Mouse (Mus musculus) CD8-positive naive resting alpha-beta T cell, adult 2 months (primary cell): ENCODE measurements around the gene Myof.

Experiments used
- DNase-seq, 2 experiments: peaks; one replicate each; pipeline ENCODE4 v3.0.0; 2022; ENCODE audit warnings: low read depth in 2 of 2, low spot score in 2 of 2

Myof gene

DNA sequence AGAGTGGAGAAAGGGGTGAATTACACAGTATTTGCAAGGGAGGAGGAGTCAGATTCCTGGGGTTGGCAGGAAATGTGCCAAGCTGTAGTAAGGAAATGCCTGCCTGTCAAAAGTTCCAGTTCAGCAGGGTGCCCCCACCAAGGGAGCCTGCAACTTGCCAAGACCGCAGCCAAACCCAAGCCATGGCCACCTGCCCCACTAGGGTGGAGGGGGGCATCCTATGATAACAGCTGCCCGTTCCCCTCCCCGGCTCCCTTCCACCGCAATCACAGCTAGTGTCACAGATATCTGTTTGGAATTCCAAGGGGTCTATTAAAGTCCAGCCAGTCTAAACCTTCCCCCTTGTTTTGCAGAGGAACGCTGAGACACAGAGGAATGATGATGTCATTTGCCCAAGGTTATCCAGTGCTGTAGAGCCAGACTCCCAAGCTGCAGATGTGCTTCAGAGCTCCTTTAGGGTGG lies 1.1 kb downstream of the Myof start:
- no peak for DNase-seq

- DNase-seq, result no peak
Observed at GRCm38 (mm10) chr19:38038267-38038666, 5.1 kb downstream of the Myof start.

GRCm38 (mm10) chr19:38035766-38036165 lies 7.6 kb downstream of the Myof start:
- DNase-seq, result no peak

DNA sequence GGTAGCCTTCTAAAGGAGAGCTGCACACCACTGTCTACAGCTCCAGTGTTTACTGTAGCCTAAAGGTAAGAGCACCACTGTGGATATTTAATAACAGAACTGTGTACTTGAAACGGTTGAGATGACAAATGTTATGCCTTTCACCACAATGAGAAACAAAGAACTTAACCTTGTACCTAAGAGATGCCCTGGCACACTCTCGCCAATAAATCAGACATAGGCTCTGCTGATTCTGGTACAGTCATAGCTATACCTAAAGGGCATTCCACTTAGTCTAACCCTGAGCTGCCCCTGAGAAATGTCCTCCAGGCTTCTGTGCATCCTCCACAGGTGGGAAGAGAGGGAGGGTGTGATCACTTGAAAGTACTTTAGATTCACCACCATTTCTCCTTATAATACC lies 8.7 kb downstream of the Myof start:
- DNase-seq, result no peak

GRCm38 (mm10) chr19:38033735-38034057 lies 9.7 kb downstream of the Myof start:
- DNase-seq, result no peak

GRCm38 (mm10) chr19:38032993-38033734 lies 10.2 kb downstream of the Myof start:
- DNase-seq, result no peak

DNA sequence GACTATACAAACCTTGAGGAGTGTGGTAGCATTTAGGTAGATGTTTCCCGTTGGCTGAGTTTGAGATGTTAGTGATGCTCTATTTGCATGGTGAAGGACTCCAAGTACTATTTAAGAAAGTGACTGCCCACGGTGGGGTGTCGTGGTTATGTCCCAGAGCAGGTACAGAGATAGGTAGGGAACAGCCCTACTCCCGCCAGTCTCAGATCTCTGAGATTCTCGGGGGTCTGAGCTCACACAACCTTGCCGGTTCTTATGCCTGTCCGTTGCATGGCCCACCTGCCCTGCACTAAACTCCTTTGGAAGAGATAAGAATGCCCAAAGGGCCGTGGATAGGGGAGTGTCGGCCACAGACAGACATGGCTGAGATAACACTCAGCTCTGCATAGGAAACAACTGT lies 12.2 kb downstream of the Myof start:
- DNase-seq, result no peak

- DNase-seq, result no peak
Observed at GRCm38 (mm10) chr19:38030673-38031137, 12.7 kb downstream of the Myof start.

GRCm38 (mm10) chr19:38029871-38030270 lies 13.5 kb downstream of the Myof start:
- no peak for DNase-seq

- no peak for DNase-seq
Observed at GRCm38 (mm10) chr19:38029292-38029691, 14.1 kb downstream of the Myof start.

GRCm38 (mm10) chr19:38027881-38028521 lies 15.4 kb downstream of the Myof start:
- no peak for DNase-seq

GRCm38 (mm10) chr19:38027389-38027788 lies 16.0 kb downstream of the Myof start:
- DNase-seq, result no peak

DNA sequence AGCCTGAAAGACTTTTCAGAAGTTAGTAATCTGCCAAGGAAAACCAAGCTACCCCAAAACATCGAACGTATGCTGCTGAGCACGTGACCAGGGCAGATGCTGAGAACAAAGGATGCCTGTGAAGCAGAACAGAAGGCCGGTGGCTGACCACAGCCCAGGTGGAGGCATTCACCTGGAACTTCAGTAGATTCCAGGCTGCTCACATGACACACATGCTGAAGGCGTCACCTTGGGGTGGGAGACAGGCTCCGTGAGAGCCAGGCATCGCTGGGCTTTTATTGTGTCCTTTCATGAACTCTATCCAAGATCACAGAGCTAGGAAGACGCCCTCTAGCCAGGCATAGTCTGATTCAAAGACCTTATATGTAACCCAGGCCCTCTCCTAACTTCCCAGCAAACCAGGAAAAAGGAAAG lies 17.2 kb downstream of the Myof start:
- no peak for DNase-seq

DNA sequence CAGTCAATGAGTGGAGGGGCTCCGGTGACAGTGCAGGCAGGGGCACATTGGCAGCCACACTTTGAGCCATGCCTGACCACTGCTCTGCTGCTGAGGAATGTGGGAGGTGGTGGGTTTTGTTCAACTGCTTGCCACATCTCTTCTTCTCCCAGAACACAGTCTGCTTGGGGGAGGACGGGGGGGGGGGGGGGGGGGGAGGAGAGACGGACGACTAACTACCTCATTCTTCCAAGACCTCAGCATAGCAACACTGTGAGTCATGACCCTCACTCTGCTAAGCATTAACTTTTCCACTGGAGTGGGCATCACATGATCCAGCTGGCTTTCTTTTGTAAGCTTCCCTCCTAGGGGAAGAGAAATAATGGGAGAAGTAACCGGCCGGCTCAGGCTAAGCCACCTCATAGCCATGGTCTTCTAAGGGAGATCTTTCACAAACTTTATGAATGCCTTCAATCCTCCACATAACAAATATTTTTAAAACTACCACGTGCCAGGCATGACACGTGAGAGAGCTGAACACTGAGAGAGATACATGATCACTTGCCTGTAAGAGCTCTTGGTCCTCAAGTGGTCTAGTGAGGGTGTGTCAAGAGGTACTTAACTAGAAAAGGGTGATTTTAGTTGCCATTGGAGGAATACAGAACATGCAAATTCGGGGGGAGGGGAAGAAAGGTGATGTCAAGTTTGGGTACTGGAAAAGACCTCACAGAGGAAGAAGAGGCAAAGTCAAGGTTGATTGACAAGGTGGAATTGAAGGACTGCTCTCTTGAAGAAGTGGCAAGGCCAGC lies 17.9 kb downstream of the Myof start:
- DNase-seq, result no peak

DNA sequence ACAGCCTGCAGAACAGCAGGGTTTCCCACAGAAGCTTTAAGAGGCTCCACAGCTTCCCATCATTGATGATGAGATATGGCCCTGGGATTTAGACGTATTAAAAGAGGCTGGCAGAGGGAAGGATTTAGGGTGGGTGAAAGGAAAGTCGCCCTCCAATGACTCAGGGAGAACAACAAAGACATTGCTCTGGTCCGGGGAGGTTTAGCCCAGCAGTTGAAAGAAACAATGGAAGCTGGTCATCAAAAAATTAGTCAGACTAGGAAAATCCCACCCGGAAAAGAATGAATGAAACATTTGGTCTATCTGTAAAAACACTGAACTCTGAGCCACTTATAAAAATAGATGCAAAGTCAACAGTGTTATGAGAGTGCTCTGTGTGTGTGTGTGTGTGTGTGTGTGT lies 19.8 kb downstream of the Myof start:
- DNase-seq, result no peak

DNA sequence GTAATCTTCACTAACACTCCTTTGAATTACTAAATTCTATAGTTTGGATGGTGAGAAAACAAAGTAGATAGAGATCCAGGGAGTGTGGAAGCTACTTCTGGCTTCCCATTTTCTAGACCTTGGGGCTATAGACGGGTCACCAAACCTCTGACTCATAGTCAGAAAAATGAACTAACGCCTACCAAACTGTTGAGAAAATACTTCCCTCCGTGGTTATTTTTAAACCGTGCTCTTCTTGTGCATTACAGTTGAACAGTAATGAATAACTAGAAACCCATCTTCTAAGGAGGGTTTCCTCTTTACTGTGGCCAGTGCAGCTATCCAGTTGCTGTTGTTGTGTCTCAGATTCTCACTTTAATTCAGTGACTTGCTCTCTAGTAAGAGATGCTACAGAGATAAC lies 20.7 kb downstream of the Myof start:
- DNase-seq, result no peak

DNA sequence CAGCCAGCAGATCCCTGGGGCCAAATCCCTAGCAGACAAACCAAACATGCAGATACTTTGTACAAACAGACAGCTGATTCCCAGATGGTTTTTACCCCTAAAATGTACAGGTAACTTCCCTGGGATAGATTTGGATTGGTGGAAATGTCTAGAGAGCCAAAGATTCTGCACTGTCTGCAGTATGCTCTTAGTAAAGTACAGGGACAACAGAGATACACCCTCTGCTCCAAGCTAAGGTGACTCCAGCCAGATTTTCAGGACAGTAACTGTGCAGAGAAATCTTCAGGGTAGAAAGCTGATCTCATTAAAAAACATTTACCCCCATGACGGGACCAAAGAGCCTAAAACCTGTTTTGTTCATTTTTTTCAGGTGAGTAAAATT lies 27.5 kb downstream of the Myof start:
- DNase-seq, result no peak

DNA sequence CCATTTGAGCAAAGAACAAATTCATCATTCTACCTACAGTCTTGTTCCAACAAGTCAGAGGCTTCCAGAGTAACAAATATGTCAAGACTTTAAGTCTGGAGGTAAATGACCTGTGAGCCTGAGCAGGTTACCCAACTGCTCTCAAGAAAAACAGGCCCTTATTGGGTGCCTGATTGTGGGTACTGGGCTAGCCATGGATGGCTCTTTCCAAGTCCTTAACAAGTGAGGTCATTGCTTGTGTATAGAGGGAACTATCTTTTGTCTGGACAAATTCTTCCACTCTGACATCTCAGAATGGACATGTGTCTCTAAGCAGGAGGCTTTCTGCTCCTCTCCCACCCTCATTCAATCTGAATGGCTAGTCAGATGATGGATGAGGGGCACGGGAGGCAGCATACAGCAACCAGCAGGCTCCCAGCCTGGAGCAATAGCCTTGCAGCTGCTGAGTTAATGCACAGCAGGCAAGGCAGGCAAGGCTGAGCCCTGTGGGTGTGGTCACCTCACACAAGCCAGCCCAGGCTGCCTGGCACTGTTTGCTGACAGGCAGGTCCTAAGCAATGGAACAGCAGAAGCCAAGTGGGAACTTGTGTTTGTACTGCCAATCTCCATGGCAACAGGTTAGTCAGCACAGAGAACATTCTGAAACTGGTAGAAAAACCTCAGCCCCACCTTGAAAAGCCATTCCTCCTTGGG lies 28.1 kb downstream of the Myof start:
- DNase-seq, result no peak

- no peak for DNase-seq
Observed at GRCm38 (mm10) chr19:38014443-38014842, 28.9 kb downstream of the Myof start.

DNA sequence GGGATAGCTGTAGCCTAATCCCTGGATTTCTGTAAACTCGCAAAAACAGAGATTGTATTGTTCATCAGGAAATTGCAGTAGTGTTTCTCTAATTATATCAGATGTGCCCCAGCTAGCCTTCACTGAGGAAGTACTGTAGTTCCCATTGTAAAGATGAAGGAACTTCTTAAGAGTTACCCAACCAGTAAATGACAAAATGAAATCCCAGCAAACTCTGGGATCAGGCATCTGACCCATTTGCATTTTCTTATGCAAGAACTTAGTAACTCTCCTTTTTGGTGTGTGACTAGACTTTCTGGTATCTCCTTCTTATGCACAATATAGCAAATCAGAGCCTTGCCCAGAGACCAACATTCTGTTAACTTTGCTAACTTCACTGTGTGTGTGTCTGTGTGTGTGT lies 32.0 kb downstream of the Myof start:
- no peak for DNase-seq

- DNase-seq, result no peak
Observed at GRCm38 (mm10) chr19:38004809-38005380, 38.5 kb downstream of the Myof start.
